Mouse (Mus musculus) heart, embryonic 11.5 days (tissue): Measurements from ENCODE around the gene Rab11fip3. TPM values are rescaled to one million over a fixed set of nuclear protein-coding genes. Genes with fewer than 3 reads are reported as not detected.

ENCODE experiments used
- ATAC-seq: fragments of 200-750 bp; cut with Nextera tagmentation; replicated peaks from 2 replicates; pipeline ENCODE4 v1.8.0; 2017; ENCODE audit warnings: moderate library complexity; ENCODE audit not compliant: insufficient number of reproducible peaks, low FRiP score, low TSS enrichment
- H3K27ac ChIP-seq: fragments of 300-500 bp; sonication (generic); 2 replicates; pipeline ENCODE4 v1.5.1; 2014; ENCODE audit warnings: mild to moderate bottlenecking, low read depth, low read length
- H3K27me3 ChIP-seq: fragments of 300-500 bp; sonication (generic); 2 replicates; pipeline ENCODE4 v1.6.1; 2014; ENCODE audit warnings: mild to moderate bottlenecking, low read length, mixed read lengths; ENCODE audit not compliant: control insufficient read depth, insufficient read depth
- H3K36me3 ChIP-seq: fragments of 300-500 bp; sonication (generic); 2 replicates; pipeline ENCODE4 v1.6.1; 2014; ENCODE audit warnings: mild to moderate bottlenecking, low read length, moderate library complexity, mixed read lengths; ENCODE audit not compliant: control insufficient read depth, insufficient read depth
- H3K4me1 ChIP-seq: fragments of 300-500 bp; sonication (generic); 2 replicates; pipeline ENCODE4 v1.6.1; 2014; ENCODE audit warnings: low read length; ENCODE audit not compliant: control insufficient read depth, insufficient read depth
- H3K4me2 ChIP-seq: fragments of 300-500 bp; sonication (generic); 2 replicates; pipeline ENCODE4 v1.6.1; 2014; ENCODE audit warnings: mild to moderate bottlenecking, moderate library complexity
- H3K4me3 ChIP-seq: fragments of 300-500 bp; sonication (generic); 2 replicates; pipeline ENCODE4 v1.5.1; 2014; ENCODE audit warnings: low read depth, low read length
- H3K9ac ChIP-seq: fragments of 300-500 bp; sonication (generic); 2 replicates; pipeline ENCODE4 v1.6.1; 2014; ENCODE audit warnings: mild to moderate bottlenecking, low read depth, low read length, moderate library complexity
- H3K9me3 ChIP-seq: fragments of 300-500 bp; sonication (generic); replicated peaks from 2 replicates; pipeline ENCODE4 v1.6.1; 2016; ENCODE audit warnings: low read length; ENCODE audit not compliant: control insufficient read depth
- WGBS: fragments of 180-500 bp; shearing (Covaris S2); extraction: QIAGEN DNeasy Blood & Tissue Kit; methylation state at CpG from one replicate; pipeline ENCODE4 v1.1.7; 2014; ENCODE audit not compliant: insufficient replicate concordance; 5-methylcytosine and 5-hydroxymethylcytosine counted together
- polyA plus RNA-seq: library from polyadenylated mRNA; unstranded; fragments of >200 nt; fragmentation: Nextera tagmentation; extraction: Ambion mirVana; gene quantifications from 2 replicates; pipeline ENCODE4 v1.2.1, GENCODE M21; 2014

The Rab11fip3 gene
- polyA plus RNA-seq, 1 experiment from 2014 or later = 11.9 TPM

DNA sequence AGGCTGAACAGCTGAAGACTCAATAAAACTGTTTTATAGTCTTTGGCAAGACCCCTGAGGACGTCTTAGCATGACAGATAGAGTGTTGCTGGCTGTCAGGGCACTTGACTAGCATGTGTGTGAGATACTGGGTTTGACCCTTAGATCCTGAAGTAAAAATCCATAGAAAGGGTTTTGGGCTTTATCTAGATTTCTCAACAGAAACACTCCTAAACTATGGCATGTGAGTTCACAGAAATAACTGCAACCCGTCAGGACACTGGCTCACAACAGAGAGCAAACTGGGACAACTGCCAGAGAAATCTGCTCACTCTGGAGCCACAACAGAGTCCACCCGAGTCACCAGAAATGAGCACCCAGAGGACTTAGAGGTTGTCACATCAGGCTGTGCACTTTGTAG is 101.7 kb downstream of the Rab11fip3 start:
- Histone ChIP-seq H3K36me3 (peaks cover 2% of the 10 kb centered on the region; the same call in 1 of the 2 replicates), H3K4me3 (no peak overlapping the region), H3K9ac (no peak overlapping the region), H3K9me3 (no peaks in the 10 kb centered on the region), H3K4me2 (no peak overlapping the region), H3K27ac (no peak overlapping the region), H3K4me1 (peaks cover 5% of the 10 kb centered on the region; the same call in 1 of the 2 replicates), H3K27me3 (no peaks in the 10 kb centered on the region)
- WGBS = 64% methylated on average over 3 of the region's 3 CpGs
- no peak for ATAC-seq

DNA sequence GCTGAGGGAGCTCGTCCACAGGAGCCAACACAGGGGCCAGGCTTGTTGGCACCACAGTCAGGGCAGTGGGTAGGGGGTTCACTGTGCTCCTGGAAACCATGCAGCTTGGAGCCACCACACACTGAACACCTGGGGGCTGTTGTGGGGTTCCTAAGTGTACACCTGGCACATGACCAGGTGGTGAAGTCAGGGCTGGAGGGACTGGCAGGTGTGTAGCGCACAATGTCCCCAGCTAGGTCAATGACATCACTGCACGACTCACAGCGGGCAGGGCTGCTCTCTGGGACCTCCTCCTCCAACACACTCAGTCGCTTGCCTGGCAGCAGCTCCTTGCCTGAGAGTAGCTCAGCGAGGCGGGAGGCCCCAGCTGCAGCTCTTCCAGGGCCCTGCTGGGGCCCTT is 105.1 kb downstream of the Rab11fip3 start:
- no peaks in the 10 kb centered on the region for H3K9me3 ChIP-seq
- ATAC-seq = no peak
- no peaks in the 10 kb centered on the region for H3K27me3 ChIP-seq
- no peak overlapping the region for H3K9ac ChIP-seq
- H3K4me1 ChIP-seq = peaks cover 10% of the 10 kb centered on the region; the same call in 1 of the 2 replicates
- H3K4me3 ChIP-seq = no peak overlapping the region
- 85% methylated on average over 7 of the region's 7 CpGs for WGBS
- no peak overlapping the region for H3K27ac ChIP-seq
- peaks cover 5% of the 10 kb centered on the region for H3K36me3 ChIP-seq
- no peak overlapping the region for H3K4me2 ChIP-seq

DNA sequence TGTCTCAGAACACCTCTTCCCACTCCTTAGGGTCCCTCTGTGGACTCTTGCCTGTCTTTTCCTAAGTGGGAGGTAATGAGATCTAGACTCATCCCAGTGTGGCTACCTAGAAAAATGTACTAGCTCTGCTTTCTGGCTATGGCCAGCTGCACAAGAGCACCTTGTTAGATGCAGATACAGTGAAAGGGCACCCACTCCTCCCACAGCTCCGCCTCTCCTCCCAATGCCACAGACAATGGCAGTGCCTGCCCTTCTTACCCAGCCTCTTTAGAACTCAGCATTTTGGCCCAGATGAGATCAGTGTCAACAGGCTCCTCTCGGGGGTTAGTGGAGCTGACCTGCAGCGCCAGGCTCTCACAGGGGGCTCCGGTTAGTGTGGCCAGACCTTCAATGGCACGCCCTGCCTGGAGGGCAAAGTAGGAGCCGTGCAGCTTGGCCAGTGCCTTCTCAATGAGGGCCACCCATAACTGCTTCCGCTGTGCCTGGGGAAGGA is 106.9 kb downstream of the Rab11fip3 start:
- peaks cover 5% of the 10 kb centered on the region for H3K36me3 ChIP-seq
- ATAC-seq = no peak
- no peak overlapping the region for H3K4me2 ChIP-seq
- H3K27me3 ChIP-seq = no peaks in the 10 kb centered on the region
- H3K4me1 ChIP-seq = peaks cover 4% of the 10 kb centered on the region; the same call in 1 of the 2 replicates
- no peak overlapping the region for H3K9ac ChIP-seq
- no peak overlapping the region for H3K27ac ChIP-seq
- H3K9me3 ChIP-seq = no peaks in the 10 kb centered on the region
- no peak overlapping the region for H3K4me3 ChIP-seq
- 94% methylated on average over 7 of the region's 7 CpGs for WGBS

DNA sequence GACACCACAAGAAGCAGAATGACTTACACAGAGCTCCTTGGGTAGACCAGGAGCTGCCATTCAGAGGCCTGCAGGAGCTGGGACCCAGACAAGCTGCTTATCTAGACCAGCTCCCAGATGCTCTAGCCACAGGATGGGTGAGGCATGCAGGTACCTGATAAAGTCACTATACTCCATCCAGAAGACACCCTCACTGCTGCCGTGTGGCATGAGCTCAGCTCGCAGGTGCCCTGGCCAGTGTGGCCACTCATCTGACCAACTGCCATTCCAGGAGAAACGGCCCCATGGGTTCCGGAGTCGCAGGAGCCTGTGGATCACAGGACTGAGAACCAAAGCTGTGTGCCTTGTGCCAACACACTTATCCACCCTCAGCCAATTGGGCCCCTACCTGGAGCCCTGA is 107.8 kb downstream of the Rab11fip3 start:
- peak; percentile 75 for ATAC-seq
- Histone ChIP-seq H3K4me1 (peaks cover 4% of the 10 kb centered on the region; the same call in 1 of the 2 replicates), H3K36me3 (peaks cover 5% of the 10 kb centered on the region), H3K9ac (0 out of 2 replicates have a peak overlapping the region, but pooled peaks have one; percentile 10), H3K9me3 (no peaks in the 10 kb centered on the region), H3K27me3 (no peaks in the 10 kb centered on the region), H3K4me3 (no peak overlapping the region), H3K27ac (no peak overlapping the region; the same call in 1 of the 2 replicates), H3K4me2 (no peak overlapping the region)
- 85% methylated on average over 5 of the region's 5 CpGs for whole genome bisulfite sequencing

DNA sequence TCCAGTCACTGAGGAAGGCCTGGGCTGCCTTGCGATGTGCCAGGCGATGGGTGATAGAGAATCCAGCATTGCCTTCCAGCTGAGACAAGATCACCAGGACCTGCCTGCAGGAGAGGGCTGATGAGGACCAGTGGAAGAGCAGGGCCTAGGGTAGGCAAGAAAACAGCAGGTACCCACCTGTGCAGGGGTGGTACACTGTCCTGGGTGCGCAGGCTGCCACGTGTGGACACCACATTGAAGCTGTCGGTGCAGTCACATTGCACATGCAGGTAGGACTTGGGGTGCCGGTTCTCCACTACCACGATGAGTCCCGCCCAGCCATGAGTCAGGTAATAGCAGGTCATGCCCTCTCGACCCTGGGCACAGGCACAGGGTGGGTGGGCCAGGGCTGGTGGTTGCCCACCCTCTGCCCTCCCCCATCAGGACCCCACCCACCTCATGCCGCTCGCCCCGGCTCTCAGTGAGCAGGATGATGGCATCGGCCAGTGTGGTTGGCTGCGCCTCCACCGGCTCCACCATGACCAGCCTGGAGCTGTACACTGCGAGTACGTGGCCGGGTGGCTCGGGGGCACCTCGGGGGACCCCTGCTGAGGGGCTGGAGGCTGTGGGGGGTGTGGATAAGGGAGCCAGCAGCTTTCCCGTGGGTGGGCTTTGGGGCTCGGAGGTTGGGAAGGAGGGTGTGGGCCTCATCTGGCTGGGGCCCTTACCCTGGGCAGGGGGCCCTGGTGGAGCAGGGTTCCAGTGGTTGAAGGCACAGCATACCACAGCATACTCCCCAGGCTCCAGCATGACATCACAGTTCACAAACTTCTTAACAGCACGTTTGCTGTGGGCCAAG is 109.5 kb downstream of the Rab11fip3 start:
- 91% methylated on average over 23 of the region's 23 CpGs for WGBS
- Histone ChIP-seq H3K27ac (no peak overlapping the region), H3K36me3 (peaks cover 5% of the 10 kb centered on the region), H3K4me3 (no peak overlapping the region), H3K27me3 (no peaks in the 10 kb centered on the region), H3K9ac (no peak overlapping the region), H3K4me1 (peaks cover 4% of the 10 kb centered on the region; the same call in 1 of the 2 replicates), H3K4me2 (no peak overlapping the region), H3K9me3 (no peaks in the 10 kb centered on the region)
- no peak for ATAC-seq

DNA sequence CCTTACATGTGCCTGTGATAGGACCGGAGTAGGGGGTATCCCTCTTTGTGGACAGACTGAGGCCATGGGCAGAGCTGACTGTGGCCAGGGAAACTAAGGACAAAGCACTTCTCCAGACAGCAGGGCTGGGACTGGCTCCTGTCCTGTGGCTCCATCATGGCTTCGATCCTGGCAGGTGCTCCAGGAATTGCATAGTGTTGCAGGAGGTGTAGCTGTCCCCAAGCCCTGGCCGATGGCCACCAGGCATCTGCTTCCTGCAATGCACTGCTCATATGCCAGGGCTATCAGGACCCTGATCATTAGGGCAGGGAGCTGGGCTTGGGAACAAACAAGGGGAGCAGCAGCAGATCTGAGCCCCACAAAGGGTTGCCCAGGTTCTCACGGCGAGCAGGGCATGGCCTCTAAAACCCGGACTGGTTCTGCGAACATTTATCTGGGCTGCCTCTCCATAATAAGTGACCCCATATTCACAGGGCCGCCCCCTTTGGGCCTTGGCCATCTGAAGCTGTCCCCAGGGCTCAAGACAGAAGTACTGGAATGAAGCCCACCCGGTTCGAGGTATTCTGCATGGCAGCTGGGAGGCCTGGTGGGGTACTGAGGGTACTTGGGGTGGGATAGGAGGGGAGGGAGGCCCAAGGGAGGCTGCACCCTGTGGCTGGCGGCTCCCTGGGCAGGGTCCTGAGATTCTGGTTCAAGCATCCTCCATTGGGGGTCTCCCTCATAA is 110.4 kb downstream of the Rab11fip3 start:
- Histone ChIP-seq H3K4me2 (no peak overlapping the region), H3K9me3 (no peaks in the 10 kb centered on the region), H3K4me1 (peaks cover 4% of the 10 kb centered on the region; the same call in 1 of the 2 replicates), H3K36me3 (peaks cover 5% of the 10 kb centered on the region), H3K27ac (no peak overlapping the region), H3K27me3 (no peaks in the 10 kb centered on the region), H3K4me3 (no peak overlapping the region), H3K9ac (no peak overlapping the region)
- ATAC-seq = no peak
- 90% methylated on average over 11 of the region's 11 CpGs for WGBS

DNA sequence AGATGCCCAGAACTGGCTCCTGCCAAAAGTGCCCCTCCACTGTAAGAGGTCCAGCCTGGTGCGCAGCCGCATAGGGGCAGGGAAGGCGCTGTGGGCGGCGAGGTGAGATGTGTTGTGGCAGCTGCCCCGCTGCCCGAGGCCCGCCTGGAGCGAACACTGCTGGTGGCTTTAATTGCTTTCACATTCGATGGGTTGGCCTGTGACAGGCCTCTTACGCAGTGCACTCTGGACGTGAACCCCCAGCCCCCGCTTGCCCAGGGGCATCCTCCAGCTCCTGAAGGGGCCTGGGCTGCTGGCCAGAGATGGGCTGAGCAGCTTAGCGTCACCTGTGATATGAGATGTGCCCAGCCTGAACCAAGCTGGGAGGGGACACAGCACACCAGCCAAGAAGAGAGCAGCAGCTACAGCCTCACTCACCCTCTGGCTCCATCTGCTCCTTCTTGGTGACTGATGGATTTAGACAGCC is 111.7 kb downstream of the Rab11fip3 start:
- no peak overlapping the region for H3K27ac ChIP-seq
- peaks cover 10% of the 10 kb centered on the region for H3K27me3 ChIP-seq
- no peak overlapping the region for H3K4me2 ChIP-seq
- whole genome bisulfite sequencing = 87% methylated on average over 14 of the region's 14 CpGs
- no peaks in the 10 kb centered on the region for H3K9me3 ChIP-seq
- no peak overlapping the region for H3K4me3 ChIP-seq
- H3K36me3 ChIP-seq = peaks cover 3% of the 10 kb centered on the region; the same call in 1 of the 2 replicates
- ATAC-seq = no peak
- H3K9ac ChIP-seq = no peak overlapping the region
- peaks cover 4% of the 10 kb centered on the region; the same call in 1 of the 2 replicates for H3K4me1 ChIP-seq

DNA sequence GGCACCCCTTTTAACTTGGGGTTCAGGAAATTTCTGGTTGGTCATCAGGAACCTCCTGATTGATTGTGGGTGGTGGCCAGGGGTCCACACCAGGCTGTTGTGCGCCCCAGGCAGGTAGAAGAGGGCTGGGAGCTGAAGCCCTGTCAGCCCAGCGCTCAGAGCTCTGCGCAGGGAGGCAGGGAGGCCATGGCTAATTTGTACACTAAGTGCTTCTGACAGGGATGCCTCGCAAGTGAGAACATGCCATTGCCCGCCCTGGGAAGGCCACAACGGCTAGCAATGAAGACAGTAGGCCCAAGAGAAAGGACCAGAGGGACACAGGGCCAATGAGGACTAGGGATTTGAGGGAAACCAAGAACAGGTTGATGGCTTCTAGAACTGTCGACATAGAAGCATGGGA is 112.7 kb downstream of the Rab11fip3 start:
- WGBS = 83% methylated on average over 7 of the region's 7 CpGs
- Histone ChIP-seq H3K27me3 (peaks cover 20% of the 10 kb centered on the region), H3K27ac (no peak overlapping the region), H3K4me1 (peaks cover 9% of the 10 kb centered on the region), H3K9ac (no peak overlapping the region), H3K9me3 (no peaks in the 10 kb centered on the region), H3K36me3 (peaks cover 3% of the 10 kb centered on the region; the same call in 1 of the 2 replicates), H3K4me2 (no peak overlapping the region), H3K4me3 (no peak overlapping the region)
- ATAC-seq = no peak
